In genomic region chr4:53986519-53987301, GRCm38 (mm10) we compare ENCODE assay signal across 13 mouse cellular contexts.
"Had no signal": no experiment of that assay in that cellular context is flagged by ENCODE, and none has a peak within 500 bp of the region (broad histone marks: within the 10 kb centered on the region; RNA-seq: fewer than 3 reads in every experiment).

No protein-coding gene starts in this region.

- ATAC-seq: midbrain, embryonic 16.5 days had no signal

- H3K4me2 ChIP-seq: limb, embryonic 13.5 days; midbrain, embryonic 12.5 days; neural tube, embryonic 15.5 days had no signal

- DNase-seq: kidney, adult 11 months; kidney, adult 9 months; kidney, postnatal 10 days; lung, adult 18-20 months; lung, postnatal 4 days; right cerebral cortex, adult 18-20 months; right cerebral cortex, postnatal 25 days; thymus, adult 18-20 months; thymus, postnatal 14 days had no signal

- H3K4me3 ChIP-seq: limb, embryonic 13.5 days; midbrain, embryonic 12.5 days; neural tube, embryonic 15.5 days had no signal

- H3K27me3 ChIP-seq: limb, embryonic 13.5 days; midbrain, embryonic 12.5 days; neural tube, embryonic 15.5 days had no signal

- H3K36me3 ChIP-seq: limb, embryonic 13.5 days; midbrain, embryonic 12.5 days; neural tube, embryonic 15.5 days had no signal
